Mouse (Mus musculus) embryonic facial prominence, embryonic 14.5 days (tissue): ENCODE data around the gene Cmtm2a. TPM values are rescaled to one million over a fixed set of nuclear protein-coding genes. Genes with fewer than 3 reads are reported as not detected.
"Not testable (repeated sequence)": the region's sequence is repeated elsewhere in the genome, so short reads cannot be mapped to it uniquely, and the experiment has no call there.

Experiments used
- ATAC-seq: fragments of 200-750 bp; cut with Nextera tagmentation; 2 replicates; pipeline ENCODE4 v1.8.0; 2017; ENCODE audit warnings: low read depth, moderate number of reproducible peaks, moderate TSS enrichment
- DNase-seq: peaks from one replicate; pipeline ENCODE4 v3.0.0-alpha.2; 2015; ENCODE audit warnings: low spot score
- H3K27ac ChIP-seq: fragments of 300-500 bp; sonication (generic); replicated peaks from 2 replicates; pipeline ENCODE4 v1.5.1; 2014; ENCODE audit warnings: low read depth, mild to moderate bottlenecking, low read length, moderate library complexity
- H3K27me3 ChIP-seq: fragments of 300-500 bp; sonication (generic); replicated peaks from 2 replicates; pipeline ENCODE4 v1.6.1; 2014; ENCODE audit warnings: low read length; ENCODE audit not compliant: control insufficient read depth, insufficient read depth
- H3K36me3 ChIP-seq: fragments of 300-500 bp; sonication (generic); 2 replicates; pipeline ENCODE4 v1.6.1; 2014; ENCODE audit warnings: low read length, mixed read lengths; ENCODE audit not compliant: control insufficient read depth, insufficient read depth
- H3K4me1 ChIP-seq: fragments of 300-500 bp; sonication (generic); 2 replicates; pipeline ENCODE4 v1.6.1; 2014; ENCODE audit warnings: antibody characterized with exemption, low read length; ENCODE audit not compliant: control insufficient read depth, insufficient read depth
- H3K4me2 ChIP-seq: fragments of 300-500 bp; sonication (generic); 2 replicates; pipeline ENCODE4 v1.6.1; 2014; ENCODE audit warnings: low read depth, mild to moderate bottlenecking, low read length, moderate library complexity, mixed read lengths
- H3K4me3 ChIP-seq: fragments of 300-500 bp; sonication (generic); 2 replicates; pipeline ENCODE4 v1.5.1; 2014; ENCODE audit warnings: low read depth, mild to moderate bottlenecking, low read length
- H3K9ac ChIP-seq: fragments of 300-500 bp; sonication (generic); 2 replicates; pipeline ENCODE4 v1.6.1; 2014; ENCODE audit warnings: low read depth, mild to moderate bottlenecking, low read length, moderate library complexity, mixed read lengths
- H3K9me3 ChIP-seq: fragments of 300-500 bp; sonication (generic); 2 replicates; pipeline ENCODE4 v1.6.1; 2016; ENCODE audit warnings: low read length; ENCODE audit not compliant: control insufficient read depth
- WGBS: fragments of 180-500 bp; shearing (Covaris S2); extraction: QIAGEN DNeasy Blood & Tissue Kit; methylation state at CpG from one replicate; pipeline ENCODE4 v1.1.7; 2014; 5-methylcytosine and 5-hydroxymethylcytosine counted together
- polyA plus RNA-seq: library from polyadenylated mRNA; unstranded; fragments of >200 nt; fragmentation: Nextera tagmentation; extraction: Ambion mirVana; gene quantifications from 2 replicates; pipeline ENCODE4 v1.2.1, GENCODE M21; 2014

Cmtm2a gene
- polyA plus RNA-seq, 1 experiment from 2014 or later = not detected

DNA sequence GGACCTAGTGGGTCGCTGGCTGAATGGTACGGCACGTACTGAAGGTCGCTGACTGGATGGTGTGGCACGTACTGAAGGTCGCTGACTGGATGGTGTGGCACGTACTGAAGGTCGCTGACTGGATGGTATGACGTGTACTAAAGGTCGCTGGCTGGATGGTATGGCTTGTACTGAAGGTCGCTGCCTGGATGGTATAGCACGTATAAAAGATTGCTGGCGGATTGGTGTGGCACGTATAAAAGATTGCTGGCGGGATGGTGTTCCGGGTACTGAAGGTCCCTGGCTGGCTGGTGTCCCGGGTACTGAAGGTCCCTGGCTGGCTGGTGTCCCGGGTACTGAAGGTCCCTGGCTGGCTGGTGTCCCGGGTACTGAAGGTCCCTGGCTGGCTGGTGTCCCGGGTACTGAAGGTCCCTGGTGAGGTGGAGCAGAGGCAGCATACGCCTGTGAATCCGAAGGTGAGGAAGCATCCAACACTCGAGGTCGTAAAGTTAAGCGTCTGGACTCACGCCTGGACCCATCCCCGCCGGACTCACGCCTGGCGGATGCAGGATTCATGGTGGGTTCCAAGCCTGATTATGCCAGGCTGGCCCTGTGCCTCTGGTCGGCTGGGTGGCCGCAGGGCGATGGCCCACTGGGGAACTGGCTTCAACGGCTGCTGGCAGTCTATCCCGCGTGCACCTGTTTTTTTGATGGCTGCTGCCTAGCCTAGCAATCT lies 16.6 kb upstream of the Cmtm2a start, which contains the start of the genes Gm45711 and Cmtm1:
Gene Gm45711, minus strand, starts transcription at position 641 of the 715 bp plus-strand sequence.
Gene Cmtm1, minus strand, starts transcription at position 705 of the 715 bp plus-strand sequence.
- H3K27ac ChIP-seq, H3K4me2 ChIP-seq, H3K36me3 ChIP-seq, ATAC-seq, H3K9me3 ChIP-seq, DNase-seq, H3K9ac ChIP-seq, H3K27me3 ChIP-seq, H3K4me3 ChIP-seq, H3K4me1 ChIP-seq: not testable (repeated sequence)
- 88% methylated on average over 27 of the region's 36 CpGs for WGBS

DNA sequence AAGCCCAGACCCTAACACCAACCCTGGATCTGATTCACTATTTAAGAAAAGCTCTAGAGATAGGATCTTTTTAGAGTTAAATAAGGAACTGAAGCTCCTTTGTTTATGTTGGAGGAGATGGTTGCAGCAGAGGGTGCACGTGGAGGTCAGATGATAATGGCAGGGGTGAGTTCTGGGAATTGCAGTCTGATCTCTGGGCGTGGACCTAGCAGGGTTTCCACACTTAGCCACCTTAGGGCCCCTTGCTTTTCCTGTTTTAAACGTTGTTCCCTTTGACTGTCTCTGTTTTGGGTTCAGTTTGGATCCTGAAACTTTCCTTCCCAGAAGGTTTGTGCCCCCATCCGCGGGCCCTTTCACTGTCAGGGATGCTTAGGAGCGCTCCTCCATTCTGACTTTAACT lies 15.4 kb upstream of the Cmtm2a start:
- 49% methylated on average over 5 of the region's 6 CpGs for WGBS
- DNase-seq, ATAC-seq: not testable (repeated sequence)

DNA sequence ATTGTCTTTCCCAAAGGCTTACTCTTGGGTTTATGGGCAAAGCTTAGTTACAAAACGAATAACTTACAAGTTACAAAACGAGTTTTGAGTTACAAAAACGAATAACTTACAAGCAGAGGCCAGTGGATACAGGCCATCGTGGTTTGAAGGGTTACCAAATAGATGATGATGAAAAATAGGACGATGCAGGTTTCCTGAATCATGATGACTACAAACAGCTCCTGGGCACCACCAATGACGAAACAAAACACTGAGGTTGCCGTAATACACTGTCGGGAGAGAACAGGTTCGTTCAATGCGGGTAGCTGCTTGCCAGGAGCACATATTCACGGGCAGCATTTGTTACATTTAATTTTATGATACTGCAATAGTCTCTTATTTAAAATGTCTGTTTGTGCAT lies 12.0 kb upstream of the Cmtm2a start:
- no peak for DNase-seq

More for the DNA sequence above, 15.4 kb upstream of the Cmtm2a start:
- not testable (repeated sequence) for H3K9me3 ChIP-seq, H3K9ac ChIP-seq, H3K4me2 ChIP-seq, H3K36me3 ChIP-seq, H3K27ac ChIP-seq, H3K4me1 ChIP-seq, H3K4me3 ChIP-seq, H3K27me3 ChIP-seq

DNA sequence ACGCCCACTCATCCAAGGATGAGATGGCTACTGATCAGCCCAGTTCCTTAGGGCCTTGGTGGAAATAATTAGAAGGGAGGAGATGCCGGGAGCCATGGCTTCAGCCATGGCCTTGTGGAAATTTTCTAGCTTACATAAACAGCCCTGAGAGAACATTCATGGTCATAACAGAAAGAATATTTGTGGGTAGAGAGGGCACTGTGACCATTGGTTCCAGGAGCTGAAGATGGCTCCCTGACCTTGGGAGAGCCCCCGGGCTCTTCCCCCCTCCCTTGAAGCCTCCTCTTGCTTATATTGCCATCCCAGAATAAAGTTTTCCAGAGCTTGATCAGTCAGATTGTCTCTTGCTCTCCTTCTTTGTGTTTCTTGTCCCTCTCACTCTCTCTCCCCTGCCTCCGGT lies 9.6 kb upstream of the Cmtm2a start:
- H3K4me2 ChIP-seq, H3K9ac ChIP-seq, H3K27me3 ChIP-seq, ATAC-seq, H3K9me3 ChIP-seq, H3K4me1 ChIP-seq, DNase-seq, H3K36me3 ChIP-seq, H3K4me3 ChIP-seq, H3K27ac ChIP-seq: not testable (repeated sequence)
- 89% methylated on average over 4 of the region's 4 CpGs for WGBS

More for the DNA sequence above, 12.0 kb upstream of the Cmtm2a start:
- no peak for ATAC-seq
- H3K4me2 ChIP-seq = no peak overlapping the region
- no peaks in the 10 kb centered on the region for H3K9me3 ChIP-seq
- H3K4me1 ChIP-seq = no peaks in the 10 kb centered on the region
- 85% methylated on average over 11 of the region's 11 CpGs for WGBS
- H3K9ac ChIP-seq = no peak overlapping the region
- no peak overlapping the region for H3K4me3 ChIP-seq
- no peak overlapping the region for H3K27ac ChIP-seq
- no peaks in the 10 kb centered on the region for H3K36me3 ChIP-seq
- no peaks in the 10 kb centered on the region for H3K27me3 ChIP-seq

DNA sequence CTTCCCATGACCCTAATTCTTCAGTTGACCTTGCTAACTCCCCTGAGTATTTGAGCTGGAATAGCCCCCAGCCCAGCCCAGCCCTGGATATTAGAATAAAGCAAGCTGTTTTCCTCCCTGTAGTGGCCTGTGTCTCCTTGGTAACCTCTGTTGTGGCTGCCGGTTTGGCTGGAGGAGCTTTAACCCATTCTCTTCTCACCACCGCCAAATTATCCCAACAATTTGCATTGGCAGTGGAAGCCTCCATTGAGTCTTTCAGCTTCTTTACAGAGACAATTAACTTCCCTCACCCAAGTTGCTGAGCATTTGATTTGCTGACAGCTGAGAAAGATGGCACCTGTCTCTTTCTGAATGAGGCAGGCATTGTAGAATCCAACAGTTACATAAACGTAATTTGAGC lies 8.6 kb upstream of the Cmtm2a start:
- 20% methylated on average over 3 of the region's 3 CpGs for WGBS
- DNase-seq = peak; percentile 23
- not testable (repeated sequence) for H3K4me2 ChIP-seq, H3K9ac ChIP-seq, H3K27me3 ChIP-seq, H3K27ac ChIP-seq, H3K9me3 ChIP-seq, H3K36me3 ChIP-seq, H3K4me3 ChIP-seq, H3K4me1 ChIP-seq
- peak; percentile 75 for ATAC-seq

DNA sequence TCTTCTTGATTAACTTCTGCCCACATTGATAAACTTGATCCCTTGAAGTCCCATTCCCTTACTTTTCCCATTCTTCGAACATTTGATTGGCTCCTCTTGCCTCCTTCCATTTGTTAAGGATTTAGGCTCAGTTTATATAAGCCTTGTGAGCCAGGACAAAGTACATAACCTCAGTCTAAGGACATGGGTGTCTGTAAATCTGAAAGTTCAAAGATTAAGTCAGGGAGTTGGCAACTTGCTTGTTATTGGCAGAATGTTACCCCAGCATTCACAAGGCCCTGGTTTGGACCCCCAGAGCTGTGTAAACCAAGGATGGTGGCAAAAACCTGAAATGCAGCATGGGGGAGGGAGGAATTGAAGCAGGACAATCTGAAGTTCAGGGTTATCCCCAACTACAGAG lies 1.4 kb upstream of the Cmtm2a start:
- Histone ChIP-seq H3K4me1 (no peaks in the 10 kb centered on the region), H3K9ac (no peak overlapping the region), H3K36me3 (no peaks in the 10 kb centered on the region), H3K27ac (no peak overlapping the region), H3K9me3 (no peaks in the 10 kb centered on the region), H3K27me3 (no peaks in the 10 kb centered on the region), H3K4me2 (no peak overlapping the region), H3K4me3 (no peak overlapping the region)
- DNase-seq (no peak), ATAC-seq (no peak)
- 79% methylated on average over 1 of the region's 1 CpGs for WGBS

DNA sequence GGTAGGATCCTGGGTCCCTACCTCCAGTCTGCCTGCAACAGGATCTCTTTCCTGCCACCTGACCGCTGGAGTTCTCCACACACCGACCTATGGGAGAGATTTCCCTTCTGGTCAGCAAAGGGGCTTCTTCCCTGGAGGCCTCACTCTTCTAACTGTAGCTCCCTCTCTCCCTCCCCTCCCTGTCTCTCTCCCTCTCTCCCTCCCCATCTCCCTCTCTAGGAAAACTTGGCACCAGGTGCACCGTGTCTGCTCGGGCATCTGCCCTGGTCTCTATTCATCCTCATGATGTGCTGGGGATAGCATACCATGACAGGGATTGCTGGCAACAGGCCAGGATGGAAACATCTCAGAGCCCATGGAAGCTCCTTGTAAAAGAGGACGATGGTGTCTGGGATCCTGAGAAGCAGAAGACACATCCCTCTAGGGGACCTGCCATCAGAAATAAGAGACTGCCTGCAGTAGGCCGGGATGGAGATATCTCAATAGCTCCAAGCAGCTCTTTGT lies 24.0 kb downstream of the Cmtm2a start:
- DNase-seq (no peak), ATAC-seq (no peak)
- no peaks in the 10 kb centered on the region for H3K27me3 ChIP-seq
- no peaks in the 10 kb centered on the region for H3K9me3 ChIP-seq
- no peak overlapping the region for H3K27ac ChIP-seq
- H3K4me2 ChIP-seq = no peak overlapping the region
- no peak overlapping the region for H3K4me3 ChIP-seq
- whole genome bisulfite sequencing = 76% methylated on average over 6 of the region's 6 CpGs
- H3K9ac ChIP-seq = no peak overlapping the region
- H3K36me3 ChIP-seq = peaks cover 9% of the 10 kb centered on the region
- no peaks in the 10 kb centered on the region for H3K4me1 ChIP-seq

DNA sequence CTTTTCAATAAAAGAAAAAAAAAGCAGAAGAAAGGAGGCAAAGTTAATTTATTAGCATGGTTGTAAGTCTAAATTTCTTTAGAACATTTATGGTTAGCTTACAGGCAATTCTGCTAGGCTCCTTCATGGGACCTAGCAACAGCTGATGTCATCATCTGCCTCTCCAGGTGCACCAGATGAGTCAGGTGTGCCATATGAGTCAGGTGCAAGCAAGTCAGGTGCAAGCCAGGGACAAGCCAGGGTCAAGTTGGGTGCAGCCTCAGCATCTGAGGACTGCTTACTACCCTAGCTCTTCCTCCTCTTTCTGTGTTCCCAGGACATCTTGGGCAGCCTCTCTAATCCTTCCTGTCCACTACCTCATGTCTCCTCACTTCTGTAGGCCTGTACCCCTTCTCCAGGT lies 24.6 kb downstream of the Cmtm2a start:
- no peak overlapping the region for H3K4me3 ChIP-seq
- ATAC-seq (no peak), DNase-seq (no peak)
- no peak overlapping the region for H3K4me2 ChIP-seq
- H3K27ac ChIP-seq = no peak overlapping the region
- H3K4me1 ChIP-seq = no peaks in the 10 kb centered on the region
- no peaks in the 10 kb centered on the region for H3K27me3 ChIP-seq
- H3K9me3 ChIP-seq = no peaks in the 10 kb centered on the region
- peaks cover 15% of the 10 kb centered on the region for H3K36me3 ChIP-seq
- no peak overlapping the region for H3K9ac ChIP-seq
